Comparison of ENCODE assay signal across 8 mouse cellular contexts in the genomic region with DNA sequence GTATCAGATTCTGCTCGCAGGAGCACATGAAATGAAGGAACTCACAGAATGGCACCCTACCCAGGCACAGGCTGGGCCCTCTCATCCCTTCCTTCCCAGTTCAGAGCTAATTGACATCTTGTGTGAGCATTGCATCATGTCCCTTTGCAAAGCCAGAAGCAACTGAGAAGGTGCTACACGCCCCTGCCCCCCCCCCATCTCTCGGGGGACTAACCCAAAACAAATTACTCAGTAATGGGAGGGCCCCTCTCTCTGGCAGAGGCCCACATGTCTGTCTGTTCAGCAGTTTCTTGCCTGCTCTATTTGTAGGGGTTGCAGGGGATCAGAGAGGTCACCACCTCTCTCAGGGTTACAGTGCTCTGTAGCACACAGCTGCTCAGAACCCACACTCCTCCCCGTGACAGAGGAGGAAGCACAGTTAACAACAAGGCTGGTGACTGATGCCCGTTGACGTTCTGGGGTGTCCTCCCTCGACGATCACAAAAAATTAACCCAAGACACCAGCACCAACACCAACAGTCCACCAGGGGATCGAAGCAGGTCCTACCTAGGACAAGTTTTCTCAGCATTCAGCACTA.
A peak's percentile ranks its signal among the peaks of the same experiment; 100 is the strongest.
DNase-seq lines count a peak whose midpoint lies in the region; ATAC-seq and TF ChIP-seq lines count a peak whose summit lies in the region.

No protein-coding gene starts in this region.

- no peak overlapping the region for H3ac ChIP-seq in myocyte (ENCODE audit: control insufficient read depth, insufficient read length)

- TF ChIP-seq POLR2A in myocyte (IDR thresholded peaks at IDR 0.05; ENCODE audit: insufficient read length, low read depth) = no peak

- H3K27me3 ChIP-seq in forebrain, postnatal 0 days (ENCODE audit: insufficient read depth, low read length) = no peaks in the 10 kb centered on the region
- H3K27me3 ChIP-seq in hindbrain, embryonic 10.5 days (ENCODE audit: insufficient read depth, poor library complexity, severe bottlenecking) = no peaks in the 10 kb centered on the region
- H3K27me3 ChIP-seq in myocyte (ENCODE audit: control insufficient read depth, insufficient read depth, insufficient read length) = no peaks in the 10 kb centered on the region

- H3K36me3 ChIP-seq in forebrain, postnatal 0 days (ENCODE audit: insufficient read depth) = no peaks in the 10 kb centered on the region
- H3K36me3 ChIP-seq in hindbrain, embryonic 10.5 days = peaks cover 42% of the 10 kb centered on the region; the same call in 1 of the 2 replicates
- H3K36me3 ChIP-seq in myocyte (ENCODE audit: control insufficient read depth, insufficient read depth) = no peaks in the 10 kb centered on the region

- peaks cover 37% of the 10 kb centered on the region for H3K79me2 ChIP-seq in myocyte (ENCODE audit: control insufficient read depth, insufficient read depth)

- peak; percentile 48 for TF ChIP-seq CTCF in layer of hippocampus, adult 2 months (conservative IDR thresholded peaks at IDR 0.05)
- TF ChIP-seq CTCF in forebrain, postnatal 0 days (IDR thresholded peaks at IDR 0.05; ENCODE audit: low read depth) = peak; percentile 40

- H3K27ac ChIP-seq in layer of hippocampus, adult 2 months = peak overlapping the region; percentile 83
- peak overlapping the region; percentile 54; the same call in 1 of the 2 replicates for H3K27ac ChIP-seq in forebrain, postnatal 0 days (ENCODE audit: low read depth, low read length)
- H3K27ac ChIP-seq in hindbrain, embryonic 10.5 days = peak overlapping the region; percentile 74

- no peak overlapping the region for H3K4me3 ChIP-seq in layer of hippocampus, adult 2 months
- no peak overlapping the region for H3K4me3 ChIP-seq in forebrain, postnatal 0 days (ENCODE audit: low read depth, low read length)
- H3K4me3 ChIP-seq in hindbrain, embryonic 10.5 days = no peak overlapping the region
- H3K4me3 ChIP-seq in myocyte = no peak overlapping the region

- peaks cover 21% of the 10 kb centered on the region for H3K4me1 ChIP-seq in forebrain, postnatal 0 days (ENCODE audit: insufficient read depth)
- peaks cover 75% of the 10 kb centered on the region for H3K4me1 ChIP-seq in hindbrain, embryonic 10.5 days (replicated peaks)

- H3K9me3 ChIP-seq in forebrain, postnatal 0 days (ENCODE audit: low read length) = no peaks in the 10 kb centered on the region
- H3K9me3 ChIP-seq in hindbrain, embryonic 10.5 days = no peaks in the 10 kb centered on the region

- no peak overlapping the region for H3K4me2 ChIP-seq in forebrain, postnatal 0 days (ENCODE audit: low read depth)
- no peak overlapping the region for H3K4me2 ChIP-seq in myocyte (ENCODE audit: low read depth)

- no peak overlapping the region for H3K9ac ChIP-seq in forebrain, postnatal 0 days

- WGBS in forebrain, postnatal 0 days = 36% methylated on average over 9 of the region's 9 CpGs
- 41% methylated on average over 9 of the region's 9 CpGs for WGBS in hindbrain, embryonic 10.5 days

- peak; percentile 28 for ATAC-seq in forebrain, postnatal 0 days

- no peak for DNase-seq in layer of hippocampus, adult 2 months (ENCODE audit: low spot score in 2 of 2)
- no peak for DNase-seq in layer of hippocampus, adult 9-11 months
- DNase-seq in forebrain, postnatal 0 days = no peak
- peak; percentile 38 for DNase-seq in hindbrain, embryonic 10.5 days (ENCODE audit: low spot score)
- peak; percentile 23 for DNase-seq in liver
- peak; percentile 44 for DNase-seq in yolk sac, embryonic 10.5 days (ENCODE audit: low spot score)
- no peak for DNase-seq in frontal cortex, postnatal 36 days (ENCODE audit: low spot score in 2 of 2)

TF ChIP-seq in myocyte, 11 proteins besides CTCF, POLR2A, EP300 and RAD21:
- TF ChIP-seq USF1 (IDR thresholded peaks at IDR 0.05; ENCODE audit: low read depth) (no peak), MYOG (IDR thresholded peaks at IDR 0.05; ENCODE audit: control insufficient read depth in 1 of 3, insufficient read depth in 1 of 3, insufficient read length in 2 of 3, low read depth in 2 of 3) (peak in 1 of 3 experiments; percentile 9), CEBPB (IDR thresholded peaks at IDR 0.05; ENCODE audit: insufficient read depth, poor library complexity, severe bottlenecking) (peak; percentile 85)

Comparison
In these comparisons a context has a peak if more than half of its experiments do, and no peak if none do; other contexts are left out.
1. DNase-seq: peak in hindbrain, embryonic 10.5 days (single experiment), liver (single experiment) and yolk sac, embryonic 10.5 days (single experiment); none in layer of hippocampus, adult 2 months (0 of 2), layer of hippocampus, adult 9-11 months (single experiment), forebrain, postnatal 0 days (single experiment) and frontal cortex, postnatal 36 days (0 of 2).
2. Peak in every context shown above with its lines, with median percentiles within 50 percentile points of each other: H3K27ac ChIP-seq.